In the genomic region with DNA sequence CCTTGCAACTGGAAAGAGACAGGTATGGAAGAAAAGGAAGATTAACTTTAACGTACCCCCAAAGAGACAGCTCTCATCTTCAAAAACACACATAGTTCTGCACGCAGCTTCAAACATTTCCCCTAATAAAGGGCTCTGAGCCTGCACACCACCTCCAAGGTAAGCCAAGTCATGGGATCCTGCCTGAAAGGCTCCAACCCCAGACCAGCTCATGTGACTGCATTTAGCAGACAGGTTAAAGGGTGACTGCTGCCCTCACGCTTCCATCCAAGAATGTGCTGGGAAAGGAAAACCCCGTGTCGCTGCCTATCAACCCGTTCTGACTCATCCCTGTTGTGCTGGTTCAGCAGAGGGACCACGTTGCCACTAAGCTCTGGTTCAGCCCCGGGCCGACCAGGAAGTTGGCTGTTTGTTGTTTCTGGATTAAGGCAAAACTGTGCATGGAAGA, we compare ENCODE assay signal across 9 mouse cellular contexts. TPM values are rescaled to one million over a fixed set of nuclear protein-coding genes. Genes with fewer than 3 reads are reported as not detected.
DNase-seq lines count a peak whose midpoint lies in the region; ATAC-seq lines count a peak whose summit lies in the region.
"Had no signal": no experiment of that assay in that cellular context is flagged by ENCODE, and none has a peak within 500 bp of the region (broad histone marks: within the 10 kb centered on the region; RNA-seq: fewer than 3 reads in every experiment).

No protein-coding gene starts in this region.

- H3K36me3 ChIP-seq in embryonic facial prominence, embryonic 14.5 days (ENCODE audit: control insufficient read depth, insufficient read depth, low read length), result peaks cover 52% of the 10 kb centered on the region
- H3K36me3 ChIP-seq in heart, embryonic 16.5 days (ENCODE audit: control insufficient read depth, insufficient read depth), result peaks cover 19% of the 10 kb centered on the region
- peaks cover 25% of the 10 kb centered on the region for H3K36me3 ChIP-seq in stomach, embryonic 14.5 days (ENCODE audit: control insufficient read depth, insufficient read depth, low read length)

- H3K27me3 ChIP-seq in embryonic facial prominence, embryonic 14.5 days (replicated peaks; ENCODE audit: control insufficient read depth, insufficient read depth, low read length), result no peaks in the 10 kb centered on the region
- H3K27me3 ChIP-seq in heart, embryonic 16.5 days (ENCODE audit: control insufficient read depth, insufficient read depth, low read length), result no peaks in the 10 kb centered on the region
- no peaks in the 10 kb centered on the region for H3K27me3 ChIP-seq in stomach, embryonic 14.5 days (ENCODE audit: control insufficient read depth, insufficient read depth, low read length)
- H3K27me3 ChIP-seq: Patski had no signal

- WGBS in embryonic facial prominence, embryonic 14.5 days, result 0% methylated on average over 9 of the region's 9 CpGs
- 1% methylated on average over 9 of the region's 9 CpGs for WGBS in heart, embryonic 16.5 days
- WGBS in stomach, embryonic 14.5 days, result under 1% methylated on average over 9 of the region's 9 CpGs

- no peak for ATAC-seq in frontal cortex, adult (ENCODE audit: low TSS enrichment)
- no peak for ATAC-seq in embryonic facial prominence, embryonic 14.5 days (ENCODE audit: low read depth)
- ATAC-seq in heart, embryonic 16.5 days (replicated peaks; ENCODE audit: extremely low read depth, insufficient read depth, low FRiP score), result no peak
- no peak for ATAC-seq in stomach, embryonic 14.5 days (ENCODE audit: insufficient number of reproducible peaks, insufficient read depth, low FRiP score, low read depth)
- ATAC-seq: Patski had no signal

- H3K27ac ChIP-seq in embryonic facial prominence, embryonic 14.5 days (replicated peaks; ENCODE audit: low read depth, low read length), result peak overlapping the region; percentile 100
- H3K27ac ChIP-seq in heart, embryonic 16.5 days (ENCODE audit: low read length), result peak overlapping the region; percentile 99
- peak overlapping the region; percentile 96 for H3K27ac ChIP-seq in stomach, embryonic 14.5 days (ENCODE audit: low read length)

- H3K9ac ChIP-seq in embryonic facial prominence, embryonic 14.5 days (ENCODE audit: low read depth, low read length), result peak overlapping the region; percentile 100
- H3K9ac ChIP-seq in heart, embryonic 16.5 days (ENCODE audit: low read length), result peak overlapping the region; percentile 100
- peak overlapping the region; percentile 100 for H3K9ac ChIP-seq in stomach, embryonic 14.5 days (replicated peaks; ENCODE audit: low read depth, low read length)

- H3K4me3 ChIP-seq in embryonic facial prominence, embryonic 14.5 days (ENCODE audit: low read depth, low read length), result peak overlapping the region; percentile 99
- H3K4me3 ChIP-seq in heart, embryonic 16.5 days (ENCODE audit: low read length), result peak overlapping the region; percentile 100
- H3K4me3 ChIP-seq in stomach, embryonic 14.5 days (ENCODE audit: low read depth, low read length), result peak overlapping the region; percentile 100

- peaks cover 45% of the 10 kb centered on the region for H3K4me1 ChIP-seq in embryonic facial prominence, embryonic 14.5 days (ENCODE audit: control insufficient read depth, insufficient read depth, low read length)
- H3K4me1 ChIP-seq in heart, embryonic 16.5 days (ENCODE audit: control insufficient read depth, insufficient read depth, low read length), result peaks cover 20% of the 10 kb centered on the region
- H3K4me1 ChIP-seq in stomach, embryonic 14.5 days (ENCODE audit: control insufficient read depth, insufficient read depth, low read length), result peaks cover 29% of the 10 kb centered on the region

- no peaks in the 10 kb centered on the region for H3K9me3 ChIP-seq in embryonic facial prominence, embryonic 14.5 days (ENCODE audit: control insufficient read depth, low read length)
- no peaks in the 10 kb centered on the region for H3K9me3 ChIP-seq in heart, embryonic 16.5 days (replicated peaks; ENCODE audit: control insufficient read depth, low read length)
- no peaks in the 10 kb centered on the region for H3K9me3 ChIP-seq in stomach, embryonic 14.5 days (ENCODE audit: control insufficient read depth, low read depth, low read length)

- DNase-seq in frontal cortex, adult 2 months (ENCODE audit: extremely low spot score in 1 of 2, low spot score in 1 of 2), result peak; percentile 44 to 64
- DNase-seq in adrenal gland, adult 18-20 months (ENCODE audit: low spot score in 2 of 2), result peak; percentile 58 to 65
- DNase-seq in embryonic facial prominence, embryonic 14.5 days (ENCODE audit: low spot score), result peak; percentile 73
- DNase-seq in kidney, postnatal 14 days, result peak; percentile 82
- peak; percentile 71 for DNase-seq in lung, postnatal 10 days

- peak overlapping the region; percentile 95 for H3K4me2 ChIP-seq in embryonic facial prominence, embryonic 14.5 days (ENCODE audit: low read depth, low read length)
- H3K4me2 ChIP-seq in heart, embryonic 16.5 days (ENCODE audit: low read depth, low read length), result peak overlapping the region; percentile 86
- peak overlapping the region; percentile 98 for H3K4me2 ChIP-seq in stomach, embryonic 14.5 days (replicated peaks; ENCODE audit: low read depth, low read length)

RNA-seq across cellular contexts. Expression of a gene that starts 1.9 kb away (rescaled TPM):
- polyA plus RNA-seq in frontal cortex, adult 2 months (2012; rRNA removed), result 36.5 and 40.8 TPM in 2 replicates
- total RNA-seq in adrenal gland, adult 18-20 months (2021), result 100 to 1,000 TPM; 118 to 119 TPM
- polyA plus RNA-seq in embryonic facial prominence, embryonic 14.5 days (2014; fragmentation: Nextera tagmentation; extraction: Ambion mirVana), result 10.6 and 10.7 TPM in 2 replicates
- polyA plus RNA-seq in heart, embryonic 16.5 days (2015; fragmentation: Nextera tagmentation; extraction: Ambion mirVana), result 9.1 and 9.8 TPM in 2 replicates
- 9.7 and 10.0 TPM in 2 replicates for polyA plus RNA-seq in stomach, embryonic 14.5 days (2014; fragmentation: Nextera tagmentation; extraction: Ambion mirVana)
